Mouse (Mus musculus) testis, postnatal 14 days (tissue): ENCODE measurements around the gene Gnmt.
"Not testable (repeated sequence)": the region's sequence is repeated elsewhere in the genome, so short reads cannot be mapped to it uniquely, and the experiment has no call there.

Source experiments
- DNase-seq: peaks from one replicate; pipeline ENCODE4 v3.0.0; 2021; ENCODE audit warnings: low spot score

Gnmt gene

GRCm38 (mm10) chr17:46728904-46729318, at the start of gene Gnmt:
Gnmt (minus strand) TSS chr17:46729168.
- DNase-seq, result no peak

- DNase-seq, result no peak
These were observed 47.1 kb upstream of the Gnmt start for GRCm38 (mm10) chr17:46776087-46776486.

DNA sequence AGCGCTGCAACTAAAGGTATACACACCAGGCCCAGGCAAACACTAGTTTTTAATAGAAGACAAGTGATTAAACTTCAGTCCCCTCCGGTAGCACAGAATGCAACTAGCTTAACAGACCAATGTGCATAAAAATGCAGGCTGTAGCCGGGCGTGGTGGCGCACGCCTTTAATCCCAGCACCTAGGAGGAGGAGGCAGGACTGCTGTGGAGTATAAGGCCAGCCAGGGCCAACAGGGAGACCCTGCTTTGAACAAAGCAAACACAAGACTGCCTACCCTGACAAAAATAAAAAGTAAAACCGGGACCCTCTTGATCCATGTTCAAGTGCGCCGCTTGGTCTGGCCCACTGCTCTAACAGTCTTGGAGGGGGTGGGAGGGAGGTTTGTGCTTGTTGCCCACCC, 46.1 kb upstream of the Gnmt start:
- no peak for DNase-seq

GRCm38 (mm10) chr17:46774131-46774472, 45.1 kb upstream of the Gnmt start:
- no peak for DNase-seq

GRCm38 (mm10) chr17:46773278-46774130, 44.5 kb upstream of the Gnmt start:
- DNase-seq, result no peak

DNA sequence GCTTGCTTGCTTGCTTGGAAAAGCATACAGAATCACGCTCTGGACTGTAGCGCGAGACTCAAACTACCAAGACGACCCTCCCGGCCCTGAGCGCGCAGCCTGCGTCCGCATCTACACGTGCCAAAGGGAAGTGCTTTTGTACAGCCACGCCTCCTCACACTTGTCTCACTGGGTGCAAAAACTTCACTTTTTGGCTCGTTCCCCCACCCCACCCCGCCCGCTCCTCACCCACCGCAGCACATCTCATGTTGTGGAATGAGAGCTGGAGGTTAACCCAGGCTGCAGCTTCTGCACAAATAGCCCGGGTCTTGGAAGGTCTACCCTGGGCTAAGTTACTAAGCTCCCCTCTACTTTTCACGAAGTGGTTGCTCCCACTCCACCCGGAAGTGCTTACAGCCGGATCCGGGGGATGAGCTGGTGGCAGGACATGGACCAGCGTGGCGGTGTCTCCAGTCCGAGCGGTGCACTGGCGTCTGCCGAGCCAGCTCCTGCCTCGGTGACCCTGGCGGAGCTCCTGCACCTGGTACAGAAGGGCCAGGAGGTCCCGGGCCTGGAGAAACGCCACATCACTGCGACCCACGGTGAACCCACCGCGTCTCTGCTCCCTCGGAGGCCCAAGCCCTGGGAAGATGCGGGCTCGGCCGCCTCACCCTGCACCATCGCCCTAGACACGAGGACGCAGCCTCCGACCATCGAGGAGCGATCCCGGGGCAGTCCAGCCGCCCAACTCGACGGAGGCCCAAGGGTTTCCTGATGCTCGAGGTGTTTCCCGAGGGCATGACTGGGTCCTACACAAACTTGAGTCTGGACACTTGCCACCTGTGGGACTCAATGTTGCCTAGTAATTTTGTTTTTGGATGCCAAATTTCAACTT, 43.7 kb upstream of the Gnmt start, which contains the start of gene 2310039H08Rik:
Gene 2310039H08Rik (plus strand): TSS at position 232 of the 874 bp plus-strand sequence.
- DNase-seq, result peak; percentile 85

- DNase-seq, result no peak
These were observed 43.1 kb upstream of the Gnmt start for GRCm38 (mm10) chr17:46772038-46772403.

- no peak for DNase-seq
These were observed 42.6 kb upstream of the Gnmt start for GRCm38 (mm10) chr17:46771616-46772015.

DNA sequence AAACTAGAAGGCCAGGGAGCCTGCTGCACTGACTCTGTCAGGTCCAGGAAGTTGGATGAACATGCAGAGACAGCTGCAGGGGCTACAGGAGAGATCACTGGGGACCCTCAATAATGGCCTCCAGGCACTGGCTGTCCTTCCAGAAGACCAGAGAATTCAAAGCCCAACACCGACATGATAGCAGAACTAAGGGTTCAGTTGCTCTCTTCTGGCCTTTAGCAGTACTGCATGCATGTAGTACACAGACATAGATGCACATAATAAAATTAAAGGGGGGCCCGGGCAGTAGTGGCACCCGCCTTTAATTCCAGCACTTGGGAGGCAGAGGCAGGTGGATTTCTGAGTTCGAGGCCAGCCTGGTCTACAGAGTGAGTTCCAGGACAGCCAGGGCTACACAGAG, 42.1 kb upstream of the Gnmt start:
- DNase-seq, result no peak

- DNase-seq, result no peak
These were observed 41.6 kb upstream of the Gnmt start for GRCm38 (mm10) chr17:46770546-46770945.

- DNase-seq, result no peak
These were observed 38.9 kb upstream of the Gnmt start for GRCm38 (mm10) chr17:46767868-46768267.

GRCm38 (mm10) chr17:46764916-46765315, 35.9 kb upstream of the Gnmt start:
- DNase-seq, result not testable (repeated sequence)

DNA sequence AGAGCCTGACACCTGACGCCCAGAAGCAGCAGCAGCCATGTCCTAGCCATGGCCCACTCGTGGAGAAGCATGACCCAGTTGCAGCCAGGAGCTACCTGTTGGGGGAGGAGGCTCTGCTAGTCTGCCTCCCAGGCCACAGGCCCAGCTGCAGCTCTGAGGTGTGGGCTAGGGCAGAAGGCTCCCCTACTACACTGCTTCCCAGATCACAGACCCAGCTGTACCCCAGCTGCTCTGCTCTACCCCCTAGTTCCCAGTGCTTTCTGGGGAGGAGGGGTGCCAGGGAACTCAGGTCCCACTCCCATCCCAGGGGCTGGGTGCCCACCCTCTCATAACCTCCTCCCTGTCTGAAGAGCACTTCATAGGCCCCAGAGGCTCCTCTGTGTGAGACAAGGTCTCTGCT, 34.6 kb upstream of the Gnmt start, which contains the start of gene Ptcra:
Gene Ptcra (minus strand): TSS at position 169 of the 400 bp plus-strand sequence.
- no peak for DNase-seq

DNA sequence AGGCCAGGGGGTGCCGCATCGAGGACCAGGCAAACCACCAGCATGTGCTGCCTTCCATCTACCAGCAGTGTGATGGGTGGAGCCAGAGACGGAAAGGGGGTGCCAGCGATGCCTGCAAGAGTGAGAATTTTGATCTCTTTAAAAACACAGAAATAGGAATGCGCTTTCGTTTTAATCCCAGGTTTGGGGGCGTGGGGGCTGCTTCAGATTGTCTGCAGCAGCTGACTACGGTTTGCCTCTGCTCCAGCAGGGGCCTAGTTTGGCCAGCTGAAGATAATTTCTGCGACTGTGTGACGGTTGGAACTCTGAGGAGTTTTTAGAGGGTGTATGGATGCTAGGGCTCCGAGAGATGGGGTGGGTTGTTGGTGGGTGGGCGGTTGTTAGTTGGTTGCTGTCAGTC, 29.8 kb upstream of the Gnmt start:
- no peak for DNase-seq

DNA sequence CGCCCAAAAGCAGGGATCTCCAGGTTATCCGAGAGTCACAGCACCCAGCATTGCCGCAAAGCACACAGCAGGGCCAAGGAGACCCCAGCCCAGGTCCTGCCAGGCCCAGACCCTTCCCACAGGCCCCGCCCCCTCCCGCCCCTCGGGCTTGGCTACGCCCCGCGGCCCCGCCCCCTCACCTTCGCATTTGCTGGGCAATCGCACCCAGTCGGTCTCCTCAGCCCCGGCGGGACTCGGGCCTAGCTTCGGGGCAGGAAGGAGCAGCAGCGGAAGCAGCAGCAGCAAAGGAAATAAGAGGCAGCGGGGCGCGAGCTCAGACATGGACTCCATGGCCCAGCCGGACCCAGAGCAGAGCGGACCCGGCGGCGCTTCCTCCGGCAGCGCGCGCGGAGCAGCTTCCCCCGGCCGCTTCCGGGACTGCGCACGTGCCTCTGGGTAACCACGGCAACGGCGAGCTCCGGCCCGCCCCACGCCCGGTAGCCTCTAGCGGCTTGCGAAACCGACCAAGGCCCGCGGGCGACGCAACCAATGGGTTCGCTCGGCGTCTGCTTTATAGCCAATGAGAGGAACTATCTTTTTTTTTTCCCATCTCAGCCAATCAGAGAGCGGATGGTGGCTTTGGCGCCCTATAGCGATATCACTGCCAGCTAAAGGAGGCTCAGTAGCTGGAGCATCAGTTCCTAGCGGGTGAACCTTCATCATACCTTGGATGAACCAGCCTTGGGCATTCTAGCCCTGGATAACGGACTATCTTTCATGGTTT, 23.0 kb upstream of the Gnmt start, which contains the start of gene Cnpy3:
Gene Cnpy3 (minus strand): TSS at position 421 of the 763 bp plus-strand sequence.
- peak; percentile 99 for DNase-seq

GRCm38 (mm10) chr17:46751056-46751793, 22.3 kb upstream of the Gnmt start:
- DNase-seq, result no peak

DNA sequence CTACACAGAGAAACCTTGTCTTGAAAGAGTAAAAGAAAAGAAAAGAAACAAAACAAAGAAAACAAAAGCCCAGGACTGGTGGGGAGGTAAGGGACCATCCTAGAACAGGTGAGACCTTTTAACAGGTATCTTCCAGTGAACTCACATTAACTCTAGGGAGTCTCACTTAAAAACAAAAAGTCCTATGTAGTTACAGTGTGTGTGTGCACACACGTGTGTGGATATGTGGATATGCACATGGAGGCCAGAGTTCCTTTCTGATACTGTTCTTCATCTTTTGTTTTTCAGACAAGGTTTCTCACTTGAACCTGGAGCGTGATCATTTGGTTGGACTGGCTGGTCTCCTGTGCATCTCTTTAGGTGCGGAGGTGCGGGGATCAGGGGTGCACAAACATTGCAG, 21.6 kb upstream of the Gnmt start:
- DNase-seq, result no peak

- no peak for DNase-seq
These were observed 20.3 kb upstream of the Gnmt start for GRCm38 (mm10) chr17:46749282-46749681.

DNA sequence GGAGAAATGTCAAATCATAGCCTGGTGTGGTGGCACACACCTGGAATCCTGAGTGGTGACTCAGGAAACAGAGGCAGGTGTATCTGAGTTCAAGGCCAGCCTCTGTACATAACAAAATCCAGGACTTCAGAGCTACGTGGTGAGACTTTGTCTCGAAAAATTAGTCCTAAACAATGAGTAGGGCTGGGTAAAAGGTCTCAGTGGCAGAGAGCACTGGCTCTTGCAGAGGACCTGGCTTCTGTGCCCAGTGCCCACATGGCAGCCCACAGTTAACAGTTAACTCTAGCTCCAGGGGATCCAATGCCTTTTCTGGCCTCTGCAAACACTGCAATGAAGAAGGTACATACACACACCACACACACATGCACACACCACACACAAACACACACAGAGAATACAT, 18.8 kb upstream of the Gnmt start:
- no peak for DNase-seq

- DNase-seq, result no peak
These were observed 18.3 kb upstream of the Gnmt start for GRCm38 (mm10) chr17:46747234-46747633.

DNA sequence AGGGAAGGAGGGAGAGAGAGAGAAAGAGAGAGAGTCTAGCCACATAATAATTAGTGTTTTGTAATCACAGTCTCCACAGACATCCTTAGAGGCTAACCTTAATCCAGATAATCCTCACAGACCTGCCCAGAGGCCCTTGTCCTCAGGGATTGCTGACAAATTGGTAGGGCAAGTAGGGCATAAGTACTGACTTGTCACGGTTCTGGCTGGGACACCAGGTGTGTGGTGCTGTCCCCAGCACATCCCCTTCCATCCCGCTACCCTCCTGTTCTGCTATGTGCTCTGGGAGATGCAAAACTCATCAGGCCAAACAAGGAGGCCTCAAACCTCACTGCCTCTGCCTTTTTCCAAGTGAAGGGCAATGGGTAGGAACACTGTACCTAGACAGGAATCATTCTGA, 16.5 kb upstream of the Gnmt start:
- no peak for DNase-seq
